Mouse (Mus musculus): ENCODE results near the gene Zxdc.
A peak's percentile ranks its signal among the peaks of the same experiment; 100 is the strongest.

The Zxdc gene

GRCm38 (mm10) chr6:90374647-90375046, 5.4 kb downstream of the Zxdc start:
- peak; percentile 50 for DNase-seq (ENCODE audit: extremely low read depth, low read depth)

GRCm38 (mm10) chr6:90377708-90378107, 8.4 kb downstream of the Zxdc start:
- no peak for DNase-seq (ENCODE audit: extremely low read depth, low read depth)

- no peak for DNase-seq (ENCODE audit: extremely low read depth, low read depth)
These were observed 12.2 kb downstream of the Zxdc start for GRCm38 (mm10) chr6:90381465-90381864.

- no peak for DNase-seq (ENCODE audit: extremely low read depth, low read depth)
These were observed 21.3 kb downstream of the Zxdc start for GRCm38 (mm10) chr6:90390629-90391028.

GRCm38 (mm10) chr6:90393948-90394347, 24.7 kb downstream of the Zxdc start:
- DNase-seq (ENCODE audit: extremely low read depth, low read depth): no peak

- no peak for DNase-seq (ENCODE audit: extremely low read depth, low read depth)
These were observed 26.5 kb downstream of the Zxdc start for GRCm38 (mm10) chr6:90395751-90396150.

- DNase-seq (ENCODE audit: extremely low read depth, low read depth): no peak
These were observed 28.0 kb downstream of the Zxdc start for GRCm38 (mm10) chr6:90397291-90397690.

- no peak for DNase-seq (ENCODE audit: extremely low read depth, low read depth)
These were observed 39.3 kb downstream of the Zxdc start for GRCm38 (mm10) chr6:90408632-90409031.

GRCm38 (mm10) chr6:90410972-90411371, 41.7 kb downstream of the Zxdc start:
- DNase-seq (ENCODE audit: extremely low read depth, low read depth): no peak

GRCm38 (mm10) chr6:90411926-90412325, 42.6 kb downstream of the Zxdc start:
- DNase-seq (ENCODE audit: extremely low read depth, low read depth): no peak

GRCm38 (mm10) chr6:90422565-90422964, 53.3 kb downstream of the Zxdc start:
- DNase-seq (ENCODE audit: extremely low read depth, low read depth): peak; percentile 40

GRCm38 (mm10) chr6:90425361-90425760, 56.1 kb downstream of the Zxdc start:
- DNase-seq (ENCODE audit: extremely low read depth, low read depth): no peak

GRCm38 (mm10) chr6:90426003-90426402, 56.7 kb downstream of the Zxdc start:
- no peak for DNase-seq (ENCODE audit: extremely low read depth, low read depth)

- DNase-seq (ENCODE audit: extremely low read depth, low read depth): no peak
These were observed 59.2 kb downstream of the Zxdc start, which contains the start of gene Cfap100 for GRCm38 (mm10) chr6:90428380-90428974. Gene Cfap100, minus strand, starts transcription at chr6:90428797.

- no peak for DNase-seq (ENCODE audit: extremely low read depth, low read depth)
These were observed 60.6 kb downstream of the Zxdc start for GRCm38 (mm10) chr6:90429911-90430310.

GRCm38 (mm10) chr6:90431487-90431886, 62.2 kb downstream of the Zxdc start:
- DNase-seq (ENCODE audit: extremely low read depth, low read depth): no peak

GRCm38 (mm10) chr6:90434687-90435086, 65.4 kb downstream of the Zxdc start:
- DNase-seq (ENCODE audit: extremely low read depth, low read depth): no peak

GRCm38 (mm10) chr6:90435195-90435618, 65.9 kb downstream of the Zxdc start:
- DNase-seq (ENCODE audit: extremely low read depth, low read depth): peak; percentile 5

- DNase-seq (ENCODE audit: extremely low read depth, low read depth): no peak
These were observed 67.1 kb downstream of the Zxdc start for GRCm38 (mm10) chr6:90436192-90436907.

GRCm38 (mm10) chr6:90437041-90437440, 67.7 kb downstream of the Zxdc start:
- DNase-seq (ENCODE audit: extremely low read depth, low read depth): no peak

GRCm38 (mm10) chr6:90446883-90447282, 77.6 kb downstream of the Zxdc start:
- DNase-seq (ENCODE audit: extremely low read depth, low read depth): no peak

GRCm38 (mm10) chr6:90450179-90450578, 80.9 kb downstream of the Zxdc start:
- no peak for DNase-seq (ENCODE audit: extremely low read depth, low read depth)

- no peak for DNase-seq (ENCODE audit: extremely low read depth, low read depth)
These were observed 81.4 kb downstream of the Zxdc start for GRCm38 (mm10) chr6:90450697-90451096.
